Mouse (Mus musculus): Measurements from ENCODE around the gene Tsku. TPM values are rescaled to one million over a fixed set of nuclear protein-coding genes. Genes with fewer than 3 reads are reported as not detected.

Gene Tsku
- total and polyA plus RNA-seq, 3 experiments: 2.2 to 5.9 (median 2.5) TPM

DNA sequence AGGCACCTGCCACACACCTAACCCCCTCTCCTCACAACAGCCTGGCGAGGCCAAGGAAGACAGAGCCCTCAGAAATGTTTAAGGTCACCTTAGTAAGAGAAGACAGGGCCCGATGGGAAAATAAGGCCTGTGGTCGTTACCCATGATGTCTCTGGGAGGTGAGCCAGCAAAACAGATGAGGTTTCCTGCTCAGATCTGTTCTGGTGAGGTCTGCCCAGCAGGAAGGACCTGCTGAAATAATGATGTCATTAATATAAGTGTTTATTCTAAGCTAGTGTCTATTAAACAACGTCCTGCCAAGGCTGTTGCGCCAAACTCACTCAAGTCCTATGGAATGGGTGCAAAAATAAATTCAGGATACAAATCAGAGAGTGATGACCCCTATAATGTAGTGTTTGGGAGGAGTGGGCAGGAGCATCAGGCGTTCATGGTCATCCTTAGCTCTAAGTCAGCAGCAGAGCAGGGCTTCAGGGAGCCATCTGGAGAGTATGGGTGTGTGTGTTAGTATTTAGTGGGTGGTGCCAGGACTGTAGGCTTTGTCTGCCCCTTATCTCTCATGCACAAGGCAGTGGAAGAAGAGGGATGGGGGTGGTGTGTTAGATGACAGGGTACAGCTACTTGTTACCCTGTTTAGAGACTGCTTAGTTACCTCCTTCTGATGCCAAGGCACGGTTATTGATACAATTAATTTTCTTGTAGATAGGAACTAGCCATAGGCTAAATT lies 31.3 kb downstream of the Tsku start:
- Histone ChIP-seq H3K36me3 (ENCODE audit: control insufficient read depth, insufficient read depth, low read length) (no peaks in the 10 kb centered on the region), H3K79me2 (replicated peaks; ENCODE audit: control insufficient read depth, insufficient read depth, low read length) (no peaks in the 10 kb centered on the region), H3K27ac (no peak overlapping the region), H3K4me1 (ENCODE audit: control insufficient read depth, insufficient read depth, low read length) (peaks cover 9% of the 10 kb centered on the region), H3K27me3 (ENCODE audit: control insufficient read depth, insufficient read depth, low read length) (no peaks in the 10 kb centered on the region), H3K9ac (ENCODE audit: low read depth, low read length) (no peak overlapping the region), H3K4me3 (no peak overlapping the region)
- no peak for DNase-seq
- no peak for TF ChIP-seq POLR2A (IDR thresholded peaks at IDR 0.05; ENCODE audit: insufficient read depth, low read depth, low read length)
- TF ChIP-seq CTCF (IDR thresholded peaks at IDR 0.05): no peak
- TF ChIP-seq EP300 (IDR thresholded peaks at IDR 0.05; ENCODE audit: insufficient read depth, low read depth, low read length): no peak
- WGBS: 52% methylated on average over 7 of the region's 7 CpGs
- intact Hi-C loops (cut with DNase I): no loop called here

DNA sequence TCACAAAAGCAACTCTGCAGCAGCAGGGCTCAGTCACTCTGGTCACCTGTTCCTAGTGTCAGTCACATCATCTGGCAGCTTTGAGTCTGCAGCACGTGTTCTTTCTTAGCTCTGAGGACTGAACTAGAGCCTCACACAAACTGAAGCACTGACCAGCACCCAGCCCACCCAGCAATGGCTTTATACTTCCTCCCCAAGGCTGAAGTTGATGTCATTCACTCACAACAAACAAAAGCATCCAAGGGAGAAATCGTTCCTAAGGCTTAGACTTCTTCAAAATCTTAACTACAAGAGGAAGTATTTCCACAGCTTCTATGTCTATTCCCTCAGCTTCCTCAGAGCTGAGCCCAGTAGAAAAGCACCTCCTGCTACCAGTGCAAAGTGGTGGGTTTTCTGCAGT lies 32.8 kb downstream of the Tsku start:
- no peak for DNase-seq
- intact Hi-C loops (cut with DNase I): no loop called here
- Histone ChIP-seq H3K79me2 (replicated peaks; ENCODE audit: control insufficient read depth, insufficient read depth, low read length) (no peaks in the 10 kb centered on the region), H3K4me1 (ENCODE audit: control insufficient read depth, insufficient read depth, low read length) (peaks cover 7% of the 10 kb centered on the region), H3K27me3 (ENCODE audit: control insufficient read depth, insufficient read depth, low read length) (no peaks in the 10 kb centered on the region), H3K36me3 (ENCODE audit: control insufficient read depth, insufficient read depth, low read length) (no peaks in the 10 kb centered on the region), H3K4me3 (no peak overlapping the region), H3K27ac (no peak overlapping the region), H3K9ac (ENCODE audit: low read depth, low read length) (no peak overlapping the region)
- no peak for TF ChIP-seq CTCF (IDR thresholded peaks at IDR 0.05)
- no peak for TF ChIP-seq POLR2A (IDR thresholded peaks at IDR 0.05; ENCODE audit: insufficient read depth, low read depth, low read length)
- TF ChIP-seq EP300 (IDR thresholded peaks at IDR 0.05; ENCODE audit: insufficient read depth, low read depth, low read length): no peak
- 32% methylated on average over 2 of the region's 2 CpGs for WGBS

DNA sequence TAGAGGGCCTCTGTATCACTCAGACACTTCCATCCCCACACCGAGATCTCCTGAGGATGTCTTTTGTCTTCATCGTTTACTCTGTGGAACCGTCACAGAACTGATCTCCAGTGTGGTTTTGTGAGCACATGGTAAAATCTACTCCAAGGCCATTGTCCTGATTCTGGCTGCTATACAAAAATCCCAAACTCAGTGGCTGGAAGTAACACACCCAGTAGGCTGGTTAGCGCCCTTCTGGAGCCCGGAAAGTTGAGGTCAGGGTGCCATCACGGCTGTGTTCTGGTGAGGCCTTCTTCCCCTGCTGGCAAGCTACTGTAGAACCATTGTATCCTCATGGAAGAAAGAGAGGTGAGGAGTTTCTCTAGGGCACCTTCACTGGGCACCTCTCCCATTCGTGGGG lies 35.1 kb downstream of the Tsku start:
- no peaks in the 10 kb centered on the region for H3K79me2 ChIP-seq (replicated peaks; ENCODE audit: control insufficient read depth, insufficient read depth, low read length)
- no peaks in the 10 kb centered on the region for H3K27me3 ChIP-seq (ENCODE audit: control insufficient read depth, insufficient read depth, low read length)
- no peak for DNase-seq
- H3K27ac ChIP-seq: no peak overlapping the region
- TF ChIP-seq POLR2A (IDR thresholded peaks at IDR 0.05; ENCODE audit: insufficient read depth, low read depth, low read length) (no peak), CTCF (IDR thresholded peaks at IDR 0.05) (no peak), EP300 (IDR thresholded peaks at IDR 0.05; ENCODE audit: insufficient read depth, low read depth, low read length) (no peak)
- no peaks in the 10 kb centered on the region for H3K36me3 ChIP-seq (ENCODE audit: control insufficient read depth, insufficient read depth, low read length)
- no peak overlapping the region for H3K4me3 ChIP-seq
- 74% methylated on average over 7 of the region's 7 CpGs for WGBS
- no peak overlapping the region for H3K9ac ChIP-seq (ENCODE audit: low read depth, low read length)
- H3K4me1 ChIP-seq (ENCODE audit: control insufficient read depth, insufficient read depth, low read length): peaks cover 5% of the 10 kb centered on the region
- intact Hi-C loops (cut with DNase I): no loop called here

DNA sequence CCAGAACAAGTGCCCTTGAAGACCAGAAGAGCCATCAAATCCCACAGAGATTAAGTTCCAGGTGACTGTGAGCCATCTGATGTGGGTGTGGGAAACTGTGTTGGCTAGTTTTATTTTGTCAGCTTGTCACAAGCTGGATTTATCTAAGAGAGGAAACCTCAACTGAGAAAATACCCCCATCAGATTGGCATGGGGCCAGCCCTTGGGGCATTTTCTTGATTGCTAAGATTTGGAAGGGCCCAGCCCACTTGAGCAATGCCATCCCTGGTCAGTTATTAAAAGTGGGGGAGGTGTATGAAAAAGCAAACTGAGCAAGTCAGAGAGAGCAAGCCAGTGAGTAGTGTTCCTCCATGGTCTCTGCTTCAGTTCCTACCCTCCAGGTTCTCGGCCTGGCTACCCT lies 36.9 kb downstream of the Tsku start:
- no peak overlapping the region for H3K4me3 ChIP-seq
- intact Hi-C loops (cut with DNase I): no loop called here

DNA sequence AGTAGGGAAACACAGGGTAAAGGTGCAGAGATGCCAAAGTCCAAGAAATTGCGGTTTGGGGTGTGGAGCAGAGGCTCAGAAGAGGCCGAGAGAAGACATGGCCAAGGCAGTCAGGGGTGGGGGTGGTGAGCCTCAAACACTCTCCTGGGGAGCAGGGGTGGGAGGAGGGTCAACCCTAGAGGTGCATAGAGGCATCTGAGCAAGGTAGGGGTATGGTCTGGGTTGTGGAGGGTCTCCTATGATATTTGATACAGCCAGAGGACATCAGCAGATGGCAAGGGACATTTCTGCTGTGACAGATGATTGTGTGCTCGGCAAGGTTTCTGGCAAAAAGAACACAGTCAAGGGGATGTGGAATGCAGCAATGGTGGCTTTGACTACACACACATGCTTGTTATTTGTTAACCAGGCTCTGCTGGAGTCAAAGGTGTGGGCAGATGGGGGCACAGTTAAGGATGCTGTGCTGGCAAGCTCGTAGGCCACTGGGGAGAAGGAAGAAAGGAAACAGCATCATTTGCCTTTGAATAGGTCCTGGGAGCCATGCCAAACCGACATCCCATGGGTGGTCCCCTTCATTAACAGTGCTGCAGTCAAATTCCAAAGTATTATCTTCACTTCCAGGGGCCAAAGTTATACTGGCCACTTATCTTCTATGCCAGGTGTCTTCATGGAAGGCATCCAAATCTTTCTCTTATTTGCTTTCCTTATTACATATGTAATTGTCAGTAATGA lies 37.7 kb downstream of the Tsku start:
- no peak overlapping the region for H3K9ac ChIP-seq (ENCODE audit: low read depth, low read length)
- no peak for TF ChIP-seq EP300 (IDR thresholded peaks at IDR 0.05; ENCODE audit: insufficient read depth, low read depth, low read length)
- TF ChIP-seq CTCF (IDR thresholded peaks at IDR 0.05): no peak
- TF ChIP-seq POLR2A (IDR thresholded peaks at IDR 0.05; ENCODE audit: insufficient read depth, low read depth, low read length): no peak
- H3K27me3 ChIP-seq (ENCODE audit: control insufficient read depth, insufficient read depth, low read length): no peaks in the 10 kb centered on the region
- intact Hi-C loops (cut with DNase I): no loop called here
- H3K4me1 ChIP-seq (ENCODE audit: control insufficient read depth, insufficient read depth, low read length): peaks cover 1% of the 10 kb centered on the region; the same call in 1 of the 2 replicates
- no peaks in the 10 kb centered on the region for H3K36me3 ChIP-seq (ENCODE audit: control insufficient read depth, insufficient read depth, low read length)
- DNase-seq: peak in 1 of 2 experiments; percentile 21
- H3K79me2 ChIP-seq (replicated peaks; ENCODE audit: control insufficient read depth, insufficient read depth, low read length): no peaks in the 10 kb centered on the region
- 44% methylated on average over 5 of the region's 5 CpGs for WGBS
- no peak overlapping the region for H3K27ac ChIP-seq
- H3K4me3 ChIP-seq: no peak overlapping the region

More for the DNA sequence above, 36.9 kb downstream of the Tsku start:
- Histone ChIP-seq H3K4me1 (ENCODE audit: control insufficient read depth, insufficient read depth, low read length) (peaks cover 1% of the 10 kb centered on the region; the same call in 1 of the 2 replicates), H3K36me3 (ENCODE audit: control insufficient read depth, insufficient read depth, low read length) (no peaks in the 10 kb centered on the region), H3K79me2 (replicated peaks; ENCODE audit: control insufficient read depth, insufficient read depth, low read length) (no peaks in the 10 kb centered on the region), H3K27ac (no peak overlapping the region), H3K9ac (ENCODE audit: low read depth, low read length) (no peak overlapping the region), H3K27me3 (ENCODE audit: control insufficient read depth, insufficient read depth, low read length) (no peaks in the 10 kb centered on the region)
- 74% methylated on average over 1 of the region's 1 CpGs for WGBS
- DNase-seq: no peak
- TF ChIP-seq POLR2A (IDR thresholded peaks at IDR 0.05; ENCODE audit: insufficient read depth, low read depth, low read length) (no peak), CTCF (IDR thresholded peaks at IDR 0.05) (no peak), EP300 (IDR thresholded peaks at IDR 0.05; ENCODE audit: insufficient read depth, low read depth, low read length) (no peak)

DNA sequence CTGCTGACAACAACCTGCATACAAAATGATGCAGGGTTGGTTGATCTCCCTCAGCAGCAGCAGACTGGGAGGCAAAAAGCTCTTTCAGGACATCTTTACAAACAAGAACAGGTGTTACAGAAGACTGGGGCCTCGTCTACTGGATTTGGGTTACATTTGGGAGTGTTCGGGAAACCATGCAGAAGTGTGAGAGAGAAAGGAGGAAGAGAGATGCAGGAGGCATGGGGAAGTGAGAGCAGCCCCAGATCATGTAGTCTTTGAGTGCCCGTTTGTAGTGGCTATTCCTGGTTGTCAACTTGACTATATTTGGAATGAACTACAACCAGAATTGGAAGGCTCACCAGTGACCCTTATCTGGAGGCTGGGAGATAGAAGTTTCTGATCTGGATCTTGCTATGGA lies 38.7 kb downstream of the Tsku start:
- Histone ChIP-seq H3K79me2 (replicated peaks; ENCODE audit: control insufficient read depth, insufficient read depth, low read length) (no peaks in the 10 kb centered on the region), H3K27ac (no peak overlapping the region), H3K4me1 (ENCODE audit: control insufficient read depth, insufficient read depth, low read length) (peaks cover 1% of the 10 kb centered on the region; the same call in 1 of the 2 replicates), H3K27me3 (ENCODE audit: control insufficient read depth, insufficient read depth, low read length) (no peaks in the 10 kb centered on the region), H3K9ac (ENCODE audit: low read depth, low read length) (no peak overlapping the region), H3K36me3 (ENCODE audit: control insufficient read depth, insufficient read depth, low read length) (no peaks in the 10 kb centered on the region), H3K4me3 (no peak overlapping the region)
- intact Hi-C loops (cut with DNase I): no loop called here
- peak in 1 of 2 experiments; percentile 31 for DNase-seq
- TF ChIP-seq CTCF (IDR thresholded peaks at IDR 0.05): no peak
- no peak for TF ChIP-seq POLR2A (IDR thresholded peaks at IDR 0.05; ENCODE audit: insufficient read depth, low read depth, low read length)
- no peak for TF ChIP-seq EP300 (IDR thresholded peaks at IDR 0.05; ENCODE audit: insufficient read depth, low read depth, low read length)
- 76% methylated on average over 3 of the region's 3 CpGs for WGBS
